Mouse (Mus musculus) cerebellum, adult 11-12 months (tissue): ENCODE results near the gene Gpld1.
"Not testable (repeated sequence)": the region's sequence is repeated elsewhere in the genome, so short reads cannot be mapped to it uniquely, and the experiment has no call there.

Experiments used
- DNase-seq: peaks from one replicate; pipeline ENCODE4 v3.0.0; 2022

The Gpld1 gene

DNA sequence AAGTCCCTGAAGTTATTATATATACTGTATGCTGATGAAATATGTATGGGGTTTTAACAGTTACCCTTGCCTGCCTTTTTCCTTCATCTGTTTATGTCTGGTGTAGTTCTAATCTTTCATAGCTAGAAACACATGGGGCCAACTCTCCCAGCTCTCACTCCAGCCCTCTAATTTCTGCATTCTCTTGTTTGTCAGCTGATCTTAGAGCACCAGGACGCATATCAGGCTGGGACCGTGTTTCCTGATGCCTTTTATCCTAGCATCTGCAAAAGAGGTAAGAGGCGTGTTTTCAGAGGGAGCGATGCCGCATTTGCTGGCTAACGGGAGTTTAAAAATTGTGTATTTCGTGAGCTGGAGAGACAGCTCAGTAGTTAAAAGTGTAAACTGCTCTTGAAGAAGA is 9.7 kb downstream of the Gpld1 start:
- no peak for DNase-seq

DNA sequence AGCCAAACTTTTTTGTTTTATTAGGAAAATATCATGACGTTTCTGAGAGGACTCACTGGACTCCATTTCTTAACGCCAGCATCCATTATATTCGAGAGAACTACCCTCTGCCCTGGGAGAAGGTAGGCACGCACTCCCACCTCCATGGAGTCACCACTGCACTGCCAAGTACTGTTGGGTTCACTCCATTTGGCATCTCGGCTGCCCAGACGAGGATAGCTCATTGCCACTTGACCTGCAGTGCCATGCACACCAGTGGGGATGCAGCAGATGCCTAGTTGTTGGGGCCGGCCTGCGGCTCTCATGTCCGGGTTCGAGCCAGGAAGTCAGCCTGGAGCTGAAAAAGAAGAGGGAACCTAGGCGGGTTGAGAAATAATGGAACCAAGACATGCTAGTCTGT is 12.1 kb downstream of the Gpld1 start:
- DNase-seq, result no peak

DNA sequence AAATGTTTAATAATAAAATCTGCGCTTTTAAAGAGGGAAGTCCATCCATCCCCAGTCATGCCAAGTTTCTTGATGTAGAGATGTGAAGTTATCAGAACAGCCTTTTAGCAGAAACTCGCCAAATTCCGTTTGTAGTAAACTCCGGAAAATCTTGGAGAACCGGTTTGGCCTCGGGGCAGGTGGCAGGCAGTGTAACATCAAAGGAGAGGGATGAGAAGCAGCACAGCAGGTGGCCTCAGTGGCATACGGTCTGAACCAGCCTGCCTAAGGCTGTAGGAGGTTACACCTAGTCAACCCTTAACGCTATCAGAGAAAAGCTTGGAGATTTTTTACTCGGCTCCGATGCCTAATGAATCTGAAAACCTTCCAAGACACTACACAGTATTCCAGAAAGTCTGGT is 12.5 kb downstream of the Gpld1 start:
- DNase-seq, result no peak

DNA sequence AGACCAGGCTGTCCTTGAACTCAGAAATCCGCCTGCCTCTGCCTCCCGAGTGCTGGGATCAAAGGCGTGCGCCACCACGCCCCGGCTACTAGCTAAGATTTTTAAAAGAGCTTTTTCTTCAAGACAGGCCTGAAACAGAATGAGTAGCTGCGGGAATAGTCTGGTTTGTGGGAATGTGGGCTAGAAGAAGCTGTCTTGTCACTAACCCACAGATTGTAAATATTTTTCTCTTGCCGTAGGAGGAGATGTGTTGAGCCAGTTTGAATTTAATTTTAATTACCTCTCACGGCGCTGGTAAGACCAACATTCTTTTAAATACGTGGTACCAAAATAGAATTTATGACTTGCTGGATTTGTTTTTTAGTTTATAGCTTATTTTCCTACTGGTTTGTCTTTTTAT is 15.7 kb downstream of the Gpld1 start:
- no peak for DNase-seq

DNA sequence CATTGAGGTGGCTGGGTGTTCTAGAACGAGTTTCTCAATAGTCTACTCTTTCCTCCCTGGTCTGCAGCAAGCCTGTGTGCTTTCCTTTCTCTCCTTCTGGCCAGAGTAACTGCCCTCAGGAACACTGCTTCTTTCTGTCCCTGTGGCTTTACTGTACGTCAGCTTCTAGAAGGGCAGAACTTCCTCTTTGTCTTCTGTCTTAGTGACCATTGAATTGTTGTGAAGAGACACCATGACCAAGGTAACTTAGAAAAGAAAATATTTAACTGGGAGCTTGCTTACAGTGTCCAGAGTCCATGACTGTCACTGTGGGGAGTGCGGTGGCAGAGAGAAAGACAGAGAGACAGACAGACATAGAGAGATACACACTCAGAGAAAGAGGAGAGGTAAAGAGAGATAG is 17.1 kb downstream of the Gpld1 start:
- no peak for DNase-seq

DNA sequence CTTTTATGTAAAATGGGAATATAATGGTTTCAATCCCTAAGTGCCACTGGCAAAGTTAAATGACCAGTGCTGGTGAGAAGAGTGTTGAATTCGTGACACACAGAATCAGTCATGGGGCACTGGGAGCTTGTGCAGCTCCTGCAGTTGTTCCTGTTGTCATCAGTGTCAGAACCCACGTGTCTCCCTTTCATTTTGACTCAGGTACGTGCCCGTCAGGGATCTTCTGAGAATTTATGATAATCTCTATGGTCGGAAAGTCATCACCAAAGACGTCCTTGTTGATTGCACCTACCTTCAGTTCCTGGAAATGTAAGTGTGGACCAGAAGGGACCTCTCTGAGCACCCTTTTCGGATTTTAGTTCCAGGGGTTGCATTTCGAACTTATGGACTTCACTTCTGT is 19.2 kb downstream of the Gpld1 start:
- no peak for DNase-seq

DNA sequence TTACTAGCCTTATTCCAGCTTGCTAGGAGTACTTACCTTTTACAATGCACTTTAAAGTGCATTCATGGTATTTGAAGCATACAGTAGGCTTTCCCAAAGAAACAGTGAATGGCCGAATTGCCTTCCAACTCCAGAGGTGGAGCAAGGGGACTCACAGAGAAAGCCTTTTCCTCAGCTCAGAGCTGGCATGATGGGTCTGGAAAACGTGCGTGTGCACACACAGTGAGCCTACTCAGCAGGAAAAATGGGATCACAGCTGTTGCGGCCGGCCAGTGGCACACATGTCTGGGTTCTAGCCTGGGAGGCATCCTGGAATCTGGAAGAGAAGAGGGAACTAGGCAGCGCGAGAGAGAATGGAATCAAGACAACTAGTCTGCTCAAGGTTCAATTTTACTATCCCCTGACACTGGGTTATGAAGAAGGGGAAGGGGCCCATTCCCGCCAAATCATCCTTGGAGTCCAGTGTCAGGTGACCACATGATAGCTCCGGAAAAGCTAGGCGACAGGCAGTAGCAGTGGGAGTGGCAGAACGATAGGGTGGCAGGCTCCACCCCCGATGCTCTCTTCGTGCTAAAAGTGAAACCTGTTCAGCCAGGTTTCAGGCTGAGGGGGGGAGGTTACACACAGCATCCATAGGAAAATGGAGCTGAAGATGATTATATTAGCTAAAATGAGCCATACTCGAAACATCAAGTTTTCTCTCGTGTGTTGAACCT is 22.3 kb downstream of the Gpld1 start:
- no peak for DNase-seq

DNA sequence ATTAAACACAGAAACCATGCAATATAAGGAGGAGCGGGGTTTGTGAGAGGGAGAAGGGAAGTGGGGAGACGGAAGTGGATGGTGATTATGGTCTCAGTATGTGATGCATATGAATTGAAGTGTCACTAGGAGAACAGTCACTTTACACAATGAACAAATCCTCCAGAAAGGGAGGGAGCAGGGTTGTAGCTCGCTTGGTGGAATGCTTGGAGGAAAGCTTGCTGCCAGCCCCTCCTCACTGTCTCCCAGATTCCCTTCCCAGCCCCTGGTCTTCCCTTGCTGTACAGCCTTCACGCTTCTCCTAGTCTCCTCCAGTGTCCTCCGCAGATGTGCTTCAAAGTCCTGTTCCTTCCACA is 22.9 kb downstream of the Gpld1 start:
- DNase-seq, result no peak

DNA sequence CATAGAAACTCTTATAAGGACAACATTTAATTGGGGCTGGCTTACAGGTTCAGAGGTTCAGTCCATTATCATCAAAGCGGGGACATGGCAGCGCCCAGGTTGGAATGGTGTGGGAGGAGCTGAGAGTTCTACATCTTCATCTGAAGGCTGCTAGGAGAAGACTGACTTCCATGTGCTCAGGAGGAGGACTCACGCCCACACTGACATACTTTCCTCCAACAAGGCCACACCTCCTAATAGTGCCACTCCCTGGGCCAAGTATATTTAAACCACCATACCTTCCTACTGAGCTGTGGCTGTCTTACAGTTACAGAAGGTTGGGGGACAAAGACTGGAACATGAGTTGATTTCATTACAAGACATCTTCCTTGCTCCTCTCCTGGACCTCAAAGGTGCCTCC is 28.8 kb downstream of the Gpld1 start:
- not testable (repeated sequence) for DNase-seq

DNA sequence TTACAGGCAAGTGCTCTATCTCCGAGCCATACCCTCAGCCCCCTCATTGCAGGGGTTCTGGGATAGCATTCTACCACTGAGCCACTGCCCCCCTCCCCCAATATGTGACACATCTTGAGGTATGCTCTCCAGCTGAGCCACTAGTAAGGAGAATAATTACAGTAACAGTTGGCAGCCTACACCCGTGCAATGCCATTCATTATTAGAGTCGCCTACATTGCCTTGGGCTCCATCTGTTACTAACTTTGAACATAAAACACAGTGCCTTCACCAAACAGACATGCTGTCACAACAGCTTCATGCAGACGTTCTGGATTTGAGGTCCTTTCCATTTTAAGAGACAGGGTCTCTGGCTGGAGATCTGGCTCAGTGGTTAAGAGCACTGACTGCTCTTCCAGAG is 33.4 kb downstream of the Gpld1 start:
- no peak for DNase-seq

DNA sequence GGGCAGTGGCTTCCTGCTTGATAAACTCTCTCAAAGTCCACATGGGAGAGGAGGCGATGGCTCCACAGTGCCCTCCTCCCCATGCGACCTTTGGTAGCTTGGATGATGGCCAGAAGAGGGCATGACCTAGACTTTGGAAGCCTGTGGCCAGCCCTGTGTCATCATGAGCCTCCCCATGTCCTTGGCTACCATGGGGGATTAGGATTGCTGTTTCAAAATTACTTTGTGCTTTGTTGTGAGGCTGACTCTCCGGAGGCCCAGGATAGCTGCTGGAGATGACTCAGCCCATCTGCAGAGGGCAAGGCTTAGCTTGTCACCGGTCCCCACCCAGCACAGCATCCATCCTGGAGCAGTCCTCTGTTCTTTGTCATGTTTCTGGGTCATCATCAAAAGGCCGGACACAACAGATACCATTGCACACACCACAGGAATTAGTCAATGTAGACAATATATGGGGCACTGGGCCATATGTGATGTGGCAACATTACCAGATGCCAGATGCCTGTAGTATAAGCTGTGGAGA is 34.9 kb downstream of the Gpld1 start:
- no peak for DNase-seq

DNA sequence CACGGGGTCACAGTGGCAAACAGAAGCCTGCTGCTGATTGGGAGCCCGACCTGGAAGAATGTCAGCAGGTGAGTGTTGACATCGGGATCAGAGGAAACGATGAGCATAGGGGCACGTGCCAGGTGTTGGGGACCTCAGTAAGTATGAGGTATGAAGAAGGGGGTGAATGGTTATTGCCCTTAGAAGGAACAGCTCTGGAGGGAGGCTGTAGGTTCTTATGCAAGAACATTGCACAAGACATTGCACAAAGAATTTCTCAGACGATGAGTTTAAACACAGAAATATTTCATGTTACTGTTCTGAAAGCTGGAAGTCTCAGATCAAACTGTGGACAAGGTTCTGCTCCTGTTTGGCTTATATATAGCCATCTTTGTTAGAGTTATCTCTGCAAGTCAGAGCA is 38.1 kb downstream of the Gpld1 start:
- DNase-seq, result no peak

DNA sequence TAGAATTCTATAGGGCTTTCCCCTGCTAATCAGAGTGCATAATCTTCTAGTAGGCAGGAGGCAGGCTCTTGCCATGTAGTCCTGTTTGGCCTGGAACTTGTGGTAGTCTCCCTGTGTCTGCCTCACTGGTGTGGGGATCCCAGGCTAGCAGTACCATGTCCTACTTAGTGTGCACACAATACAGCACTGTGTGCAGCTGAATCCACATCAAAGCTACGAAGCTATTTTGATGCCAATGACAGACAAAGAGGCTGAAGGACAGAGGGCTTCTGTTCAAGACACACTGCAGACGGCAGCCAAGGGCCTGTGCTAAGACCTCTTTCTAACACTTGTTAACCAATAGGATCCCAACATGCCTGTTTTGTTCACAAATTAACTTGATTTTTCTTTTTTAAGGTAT is 42.5 kb downstream of the Gpld1 start:
- DNase-seq, result peak; percentile 14

DNA sequence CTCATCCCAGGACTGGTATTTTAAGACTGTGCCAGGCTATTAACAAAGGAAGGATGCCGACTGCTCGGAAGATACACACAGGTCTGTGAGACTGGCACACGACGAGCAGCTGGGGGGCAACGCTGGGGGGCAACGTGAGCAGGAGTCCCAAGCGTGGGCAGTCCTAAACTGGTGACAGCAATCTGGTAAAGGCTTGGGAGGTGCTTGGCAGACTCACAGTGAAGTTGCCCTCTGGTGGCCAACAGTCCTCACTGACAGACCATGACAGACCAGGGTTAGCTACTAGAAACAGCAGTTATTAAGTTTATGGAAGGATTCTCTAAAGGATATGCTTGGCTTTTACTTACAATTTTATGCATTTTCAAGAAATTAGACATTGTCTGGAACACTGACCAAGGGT is 45.4 kb downstream of the Gpld1 start:
- DNase-seq, result peak; percentile 44

DNA sequence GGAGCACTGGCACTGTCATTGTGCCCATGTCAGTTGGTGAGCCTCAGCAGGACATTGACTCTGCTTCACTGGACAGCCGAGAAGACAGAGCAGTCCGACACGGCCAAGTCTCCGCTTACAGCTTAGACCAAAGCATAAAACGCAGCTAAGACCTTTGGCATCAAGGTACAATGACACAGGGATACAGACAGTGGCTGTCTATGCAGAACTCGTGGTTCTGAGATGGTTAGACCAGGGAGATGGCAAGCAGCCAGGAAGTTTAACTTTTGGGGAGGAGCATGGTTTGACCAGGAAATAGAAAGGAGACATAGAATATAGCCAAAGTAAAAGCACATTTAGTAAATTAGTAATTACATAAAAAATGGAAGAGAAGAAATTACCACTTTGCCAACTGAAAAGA is 46.1 kb downstream of the Gpld1 start:
- DNase-seq, result peak; percentile 15

DNA sequence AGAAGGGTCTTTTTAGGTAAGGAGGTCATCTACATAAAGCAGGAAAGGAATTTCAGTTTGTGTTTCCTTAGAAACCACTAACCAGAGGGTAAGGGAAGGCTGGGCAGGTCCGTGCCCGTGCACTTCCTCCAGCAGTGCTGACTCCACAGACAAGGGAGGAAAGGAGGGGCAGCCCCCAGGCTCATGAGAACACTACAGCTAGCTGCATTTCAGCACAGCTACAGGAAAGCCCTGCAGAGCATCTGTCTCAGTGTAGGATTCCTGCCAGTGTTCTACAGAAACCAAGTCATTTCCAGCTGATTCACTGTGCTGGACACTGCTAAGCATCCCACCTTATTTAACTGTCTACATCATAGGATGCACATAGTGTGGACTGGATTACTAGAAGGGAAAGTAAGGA is 50.2 kb downstream of the Gpld1 start:
- no peak for DNase-seq

DNA sequence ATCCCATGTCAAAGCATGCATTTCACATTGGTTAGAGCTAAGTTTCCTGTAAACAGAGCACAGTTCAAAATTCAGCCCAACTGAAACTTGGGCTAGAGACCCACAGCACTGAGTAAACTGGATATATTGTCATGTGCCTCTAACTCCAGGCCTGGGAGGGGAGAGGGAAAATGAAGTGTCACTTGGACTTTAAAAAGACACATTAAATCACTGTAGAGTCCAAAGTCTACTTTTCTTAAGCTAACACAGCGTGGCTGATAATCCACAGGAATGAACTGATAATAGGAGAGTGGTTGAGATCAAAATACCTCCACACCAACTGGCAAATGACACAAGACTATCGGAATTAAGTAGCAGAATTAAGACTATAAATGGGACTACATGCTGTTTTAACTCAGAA is 56.6 kb downstream of the Gpld1 start:
- no peak for DNase-seq

DNA sequence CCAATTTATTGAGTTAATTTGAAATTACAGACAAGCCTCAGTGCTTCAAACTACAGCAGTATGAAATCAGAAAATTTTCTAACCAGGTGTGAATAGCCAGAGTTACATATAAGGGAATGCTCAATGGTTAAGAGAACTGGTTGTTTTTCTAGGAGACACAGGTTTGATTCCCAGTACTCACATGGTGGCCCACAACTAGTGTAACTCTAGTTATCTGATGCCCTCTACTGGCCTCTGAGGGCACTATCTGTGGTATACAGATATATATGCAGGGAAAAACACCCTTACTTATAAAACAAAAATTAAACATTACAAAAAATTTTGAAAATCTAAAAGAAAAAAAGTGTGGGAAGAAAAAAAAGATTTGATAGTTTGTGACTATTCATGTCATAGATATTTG is 60.0 kb downstream of the Gpld1 start:
- no peak for DNase-seq

DNA sequence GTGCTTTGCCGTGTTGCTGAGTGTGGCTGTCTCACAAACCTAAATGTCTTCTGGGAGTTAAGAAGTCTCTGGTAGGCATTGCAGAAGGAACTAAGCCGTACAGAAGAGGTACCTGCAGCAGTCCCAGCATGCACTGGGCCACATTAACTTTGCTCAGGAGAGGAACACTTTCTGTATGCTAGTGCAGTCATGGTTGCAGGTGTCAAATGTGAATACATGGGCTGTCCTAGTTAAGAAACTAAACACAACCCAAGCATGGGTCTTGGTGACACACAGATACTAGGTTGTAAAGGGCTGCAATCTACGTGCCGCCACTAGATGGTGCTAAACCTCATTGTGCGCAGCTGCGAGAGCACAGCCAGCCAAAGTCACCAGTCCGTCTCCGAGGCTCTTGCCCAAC is 64.2 kb downstream of the Gpld1 start:
- no peak for DNase-seq

DNA sequence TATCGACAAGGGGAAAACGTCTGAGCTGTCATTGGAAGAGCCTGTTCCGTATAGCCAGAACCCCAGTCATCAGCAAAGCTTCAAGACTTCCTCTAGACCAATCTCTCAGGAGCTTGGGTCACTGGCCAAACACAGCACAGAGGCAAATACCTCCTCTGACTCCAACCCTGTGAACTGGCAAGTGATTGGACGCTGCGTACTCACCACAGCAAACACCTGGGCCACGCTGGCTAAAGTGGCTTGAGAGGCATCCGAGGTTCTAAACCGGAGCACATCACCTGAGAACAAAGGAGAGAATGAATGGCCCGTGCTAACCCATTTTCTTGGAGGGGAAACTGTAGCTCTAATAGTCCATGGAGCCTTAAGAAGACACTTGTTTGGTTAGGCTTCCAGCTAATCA is 75.4 kb downstream of the Gpld1 start:
- no peak for DNase-seq

DNA sequence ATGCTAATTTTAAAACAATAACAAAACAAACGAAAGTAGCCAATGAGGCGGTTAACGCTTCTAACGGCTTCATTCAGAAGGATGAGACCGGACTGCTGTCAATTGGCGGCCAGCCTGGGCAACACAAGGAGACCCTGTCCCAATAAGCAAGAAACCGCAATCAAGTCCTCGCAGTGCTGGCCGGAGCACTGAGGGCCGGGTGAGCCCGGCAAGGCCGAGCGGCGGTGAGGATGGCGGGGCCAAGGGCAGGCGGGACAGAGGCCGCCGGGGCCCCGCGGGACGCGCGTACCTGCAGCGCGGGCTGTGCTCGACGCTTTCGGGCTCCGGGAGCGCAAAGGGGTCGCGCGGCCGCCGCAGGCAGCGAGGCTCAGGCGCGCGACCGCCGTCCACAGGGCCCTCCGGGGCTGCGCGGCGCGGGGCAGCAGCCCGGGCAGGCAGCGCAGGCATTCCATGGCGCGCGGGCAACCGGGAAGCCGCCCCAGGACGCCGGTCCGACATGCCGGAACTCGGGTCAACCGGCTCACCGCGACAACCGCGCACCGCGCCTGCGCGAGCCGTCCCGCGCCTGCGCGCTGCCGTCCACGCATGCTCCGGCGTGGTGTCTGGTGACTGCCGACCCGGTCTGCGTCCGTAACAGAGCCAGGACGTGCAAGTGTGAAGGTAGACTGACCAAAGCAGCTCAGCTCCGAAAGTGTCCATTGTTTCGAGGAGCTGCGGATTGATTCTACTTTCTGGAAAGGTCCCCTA is 77.0 kb downstream of the Gpld1 start, which contains the start of gene Mrs2:
Gene Mrs2 (minus strand): TSS at position 587 of the 747 bp plus-strand sequence.
- DNase-seq, result peak; percentile 92

DNA sequence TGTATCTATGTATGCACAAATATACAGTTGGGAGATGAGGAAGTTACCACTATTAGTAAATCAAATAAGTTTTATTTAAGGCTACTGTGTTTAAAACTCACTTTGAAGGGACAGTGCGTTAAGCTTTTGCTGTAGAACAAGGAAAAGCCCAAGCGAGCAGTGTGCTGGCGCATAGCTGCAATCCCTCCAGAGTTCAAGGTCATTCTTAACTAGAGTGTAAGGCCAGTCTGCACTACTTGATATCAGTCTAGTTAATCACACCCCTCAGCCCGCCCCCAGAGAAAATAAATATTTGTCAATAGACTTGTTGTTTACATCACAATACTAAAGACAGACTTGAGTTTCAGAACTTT is 77.6 kb downstream of the Gpld1 start:
- DNase-seq, result no peak

DNA sequence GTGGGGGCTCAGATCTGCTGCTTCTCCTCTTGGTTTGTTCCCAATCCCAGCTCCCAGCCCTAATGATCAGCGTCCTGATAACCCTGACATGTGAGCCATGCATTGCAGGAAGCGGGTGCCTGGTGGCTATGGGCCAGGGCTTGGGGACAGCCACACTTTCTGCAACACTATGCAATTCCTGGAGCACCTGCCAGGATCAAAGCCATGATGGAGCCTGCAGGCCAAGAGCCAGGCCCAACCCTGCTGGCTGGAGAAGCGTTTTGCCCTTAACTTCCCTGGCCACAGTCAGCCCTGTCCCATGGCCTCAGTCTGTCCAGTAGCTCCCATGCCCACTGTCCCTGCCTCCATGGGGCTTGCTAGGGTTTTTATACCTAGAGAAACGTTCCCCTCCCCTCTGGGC is 79.4 kb downstream of the Gpld1 start:
- DNase-seq, result no peak

DNA sequence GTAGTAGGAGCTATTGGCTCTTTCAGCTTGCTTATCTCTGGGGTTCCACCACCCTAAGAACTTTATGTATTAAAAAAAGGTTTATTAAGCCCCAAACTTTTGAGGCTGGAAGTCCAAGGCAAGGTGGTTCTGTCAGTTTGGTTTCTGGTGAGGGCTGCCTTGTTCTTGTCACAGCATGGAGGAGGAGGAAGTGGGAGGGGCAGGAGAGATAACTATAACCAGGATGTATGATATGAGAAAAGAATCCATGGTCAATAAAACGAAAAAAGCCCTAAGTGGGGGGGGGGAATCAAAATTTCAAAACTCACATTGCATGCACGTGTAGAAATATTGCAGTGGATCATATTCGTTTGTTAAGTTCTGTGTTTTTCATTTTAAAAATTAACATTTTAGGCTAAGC is 80.2 kb downstream of the Gpld1 start:
- DNase-seq, result no peak

DNA sequence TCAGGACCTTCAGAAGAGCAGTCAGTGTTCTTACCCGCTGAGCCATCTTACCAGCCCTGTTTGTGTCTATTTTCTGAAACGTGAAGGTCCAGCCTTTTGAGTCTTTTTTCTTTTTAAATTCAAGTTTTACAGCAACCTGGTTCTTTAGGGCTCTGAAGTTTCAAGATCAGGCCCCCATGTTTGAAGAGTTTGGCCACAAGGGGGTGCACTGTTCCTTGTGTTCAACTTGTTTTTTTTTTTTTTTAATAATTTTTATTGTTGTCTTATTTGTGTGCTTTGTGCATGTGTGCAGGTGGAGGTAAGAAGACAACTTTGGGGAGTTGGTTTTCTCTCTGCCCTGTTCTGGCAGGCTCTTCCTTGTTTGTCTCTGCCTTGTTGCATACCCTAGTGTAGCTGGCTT is 81.7 kb downstream of the Gpld1 start:
- no peak for DNase-seq
